Mouse (Mus musculus): ENCODE results near the gene Sstr2. TPM values are rescaled to one million over a fixed set of nuclear protein-coding genes. Genes with fewer than 3 reads are reported as not detected.

Gene Sstr2
- total RNA-seq, 2 experiments from 2014 or later: not detected

Other genes with a start within 250 kb of the Sstr2 start
- gene Cog1, start 29.8 kb downstream of the Sstr2 start, total RNA-seq (2021): 10 to 100 TPM; 18.2 to 18.9 TPM
- 1 to 10 TPM; 2.4 to 2.8 TPM for gene Slc39a11, start 30.7 kb downstream of the Sstr2 start, total RNA-seq (2021)
- gene Fam104a, start 64.8 kb downstream of the Sstr2 start, total RNA-seq (2021): 10 to 100 TPM; 26.7 to 27.6 TPM
- 1 to 10 TPM; 3.4 to 3.8 TPM for gene D11Wsu47e, start 65.1 kb downstream of the Sstr2 start, total RNA-seq (2021)
- gene Cpsf4l, start 90.7 kb downstream of the Sstr2 start, total RNA-seq (2021): not detected
- gene Cdc42ep4, start 132.5 kb downstream of the Sstr2 start, total RNA-seq (2021): 1 to 10 TPM; 4.9 to 6.8 TPM